Mouse (Mus musculus) E14TG2a.4 (cell line): Measurements from ENCODE around the gene Tmem26.
"Not testable (repeated sequence)": the region's sequence is repeated elsewhere in the genome, so short reads cannot be mapped to it uniquely, and the experiment has no call there.

Experiments
- H3K27me3 ChIP-seq: 2 replicates; pipeline ENCODE4 v1.6.1; 2014; ENCODE audit warnings: low read length, control low read depth; ENCODE audit not compliant: insufficient read depth
- H3K36me3 ChIP-seq: 2 replicates; pipeline ENCODE4 v1.6.1; 2014; ENCODE audit warnings: low read length, control low read depth; ENCODE audit not compliant: insufficient read depth
- H3K4me1 ChIP-seq: replicated peaks from 2 replicates; pipeline ENCODE4 v1.6.1; 2014; ENCODE audit warnings: low read depth, low read length, control low read depth
- H3K4me3 ChIP-seq: replicated peaks from 2 replicates; pipeline ENCODE4 v1.5.1; 2014; ENCODE audit warnings: mild to moderate bottlenecking, low read length
- H3K9me3 ChIP-seq: 2 replicates; pipeline ENCODE4 v1.6.1; 2014; ENCODE audit warnings: low read length, control low read depth
- CTCF ChIP-seq: conservative IDR thresholded peaks from 2 replicates; pipeline ENCODE4 v1.5.1; 2014; ENCODE audit warnings: low read length
- NANOG ChIP-seq: IDR thresholded peaks from 2 replicates; pipeline ENCODE4 v1.6.1; 2014; ENCODE audit warnings: borderline replicate concordance, low read length, mixed read lengths
- POU5F1 ChIP-seq: IDR thresholded peaks from 2 replicates; pipeline ENCODE4 v1.6.1; 2014; ENCODE audit warnings: low read length, borderline replicate concordance

Tmem26 gene

GRCm38 (mm10) chr10:68727464-68727863 lies 4.0 kb downstream of the Tmem26 start:
- Histone ChIP-seq H3K36me3 (no peaks in the 10 kb centered on the region), H3K9me3 (no peaks in the 10 kb centered on the region), H3K4me1 (peaks cover 26% of the 10 kb centered on the region), H3K4me3 (no peak overlapping the region), H3K27me3 (peaks cover 29% of the 10 kb centered on the region)
- TF ChIP-seq CTCF (no peak), NANOG (no peak), POU5F1 (no peak)

GRCm38 (mm10) chr10:68735621-68736020 lies 12.2 kb downstream of the Tmem26 start:
- no peaks in the 10 kb centered on the region for H3K36me3 ChIP-seq
- no peak overlapping the region for H3K4me3 ChIP-seq
- H3K9me3 ChIP-seq = no peaks in the 10 kb centered on the region
- no peak for TF ChIP-seq CTCF
- no peak for TF ChIP-seq POU5F1
- no peak for TF ChIP-seq NANOG
- no peaks in the 10 kb centered on the region for H3K27me3 ChIP-seq
- no peaks in the 10 kb centered on the region for H3K4me1 ChIP-seq

- Histone ChIP-seq H3K36me3 (no peaks in the 10 kb centered on the region), H3K4me3 (no peak overlapping the region), H3K4me1 (no peaks in the 10 kb centered on the region), H3K9me3 (no peaks in the 10 kb centered on the region), H3K27me3 (no peaks in the 10 kb centered on the region)
- TF ChIP-seq NANOG (no peak), POU5F1 (no peak), CTCF (no peak)
Measured at GRCm38 (mm10) chr10:68737391-68737790, 13.9 kb downstream of the Tmem26 start.

GRCm38 (mm10) chr10:68738981-68739380 lies 15.5 kb downstream of the Tmem26 start:
- not testable (repeated sequence) for H3K4me3 ChIP-seq, H3K9me3 ChIP-seq, H3K36me3 ChIP-seq, H3K4me1 ChIP-seq, H3K27me3 ChIP-seq

- no peak overlapping the region for H3K4me3 ChIP-seq
- no peaks in the 10 kb centered on the region for H3K9me3 ChIP-seq
- no peaks in the 10 kb centered on the region for H3K36me3 ChIP-seq
- TF ChIP-seq CTCF (no peak), NANOG (no peak), POU5F1 (no peak)
- H3K4me1 ChIP-seq = no peaks in the 10 kb centered on the region
- no peaks in the 10 kb centered on the region for H3K27me3 ChIP-seq
Measured at GRCm38 (mm10) chr10:68740251-68740650, 16.8 kb downstream of the Tmem26 start.

GRCm38 (mm10) chr10:68750921-68751320 lies 27.5 kb downstream of the Tmem26 start:
- TF ChIP-seq POU5F1 = no peak
- TF ChIP-seq CTCF = no peak
- TF ChIP-seq NANOG = no peak
- no peaks in the 10 kb centered on the region for H3K4me1 ChIP-seq
- no peaks in the 10 kb centered on the region for H3K36me3 ChIP-seq
- no peaks in the 10 kb centered on the region for H3K9me3 ChIP-seq
- H3K4me3 ChIP-seq = no peak overlapping the region
- H3K27me3 ChIP-seq = no peaks in the 10 kb centered on the region

GRCm38 (mm10) chr10:68759238-68759637 lies 35.8 kb downstream of the Tmem26 start:
- H3K9me3 ChIP-seq = no peaks in the 10 kb centered on the region
- H3K36me3 ChIP-seq = no peaks in the 10 kb centered on the region
- H3K4me3 ChIP-seq = no peak overlapping the region
- TF ChIP-seq CTCF (peak; percentile 12; the same call in 1 of the 2 replicates), POU5F1 (no peak), NANOG (no peak)
- no peaks in the 10 kb centered on the region for H3K4me1 ChIP-seq
- H3K27me3 ChIP-seq = no peaks in the 10 kb centered on the region

GRCm38 (mm10) chr10:68759789-68760188 lies 36.3 kb downstream of the Tmem26 start:
- Histone ChIP-seq H3K27me3 (no peaks in the 10 kb centered on the region), H3K9me3 (no peaks in the 10 kb centered on the region), H3K36me3 (no peaks in the 10 kb centered on the region), H3K4me3 (no peak overlapping the region), H3K4me1 (no peaks in the 10 kb centered on the region)
- TF ChIP-seq POU5F1 (no peak), CTCF (no peak), NANOG (no peak)

GRCm38 (mm10) chr10:68781067-68781868 lies 57.8 kb downstream of the Tmem26 start:
- Histone ChIP-seq H3K27me3 (peaks cover 4% of the 10 kb centered on the region; the same call in 1 of the 2 replicates), H3K36me3 (no peaks in the 10 kb centered on the region), H3K9me3 (no peaks in the 10 kb centered on the region), H3K4me3 (no peak overlapping the region), H3K4me1 (0 out of 2 replicates have a peak, but pooled peaks cover 3% of the 10 kb centered on the region)
- no peak for TF ChIP-seq POU5F1
